Mouse (Mus musculus) layer of hippocampus, adult 9-10 months (tissue): ENCODE measurements around the gene Dexi.
A peak's percentile ranks its signal among the peaks of the same experiment; 100 is the strongest.

Experiments used
- DNase-seq: peaks from one replicate; pipeline ENCODE4 v3.0.0; 2022; ENCODE audit warnings: low spot score

Gene Dexi

GRCm38 (mm10) chr16:10542698-10543365 is at the start of gene Dexi:
TSS of gene Dexi (minus strand) at chr16:10543054.
- DNase-seq, result peak; percentile 95

GRCm38 (mm10) chr16:10586546-10586945 is 43.7 kb upstream of the Dexi start:
- DNase-seq, result no peak

DNA sequence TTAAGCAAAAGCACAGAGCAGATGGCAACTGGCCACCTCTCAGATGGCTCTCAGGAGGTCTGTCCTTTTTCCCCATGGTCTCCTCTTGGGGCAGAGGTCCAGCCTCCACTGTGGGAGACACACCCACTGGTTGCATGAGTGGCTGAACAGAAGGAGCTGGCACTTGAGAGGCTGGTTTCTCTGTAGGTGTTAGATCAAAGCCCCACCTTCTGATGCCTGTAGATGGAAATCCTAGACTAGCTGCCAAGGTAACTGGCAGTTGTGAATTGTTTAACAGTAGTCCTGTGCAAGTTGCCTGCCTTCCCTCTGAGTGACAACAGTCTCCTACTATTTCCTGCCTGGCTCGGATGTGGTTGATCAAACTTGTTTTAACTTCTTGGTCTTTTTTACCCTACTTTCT is 42.3 kb upstream of the Dexi start:
- no peak for DNase-seq

- DNase-seq, result no peak
These were observed 38.5 kb upstream of the Dexi start for GRCm38 (mm10) chr16:10581234-10581898.

DNA sequence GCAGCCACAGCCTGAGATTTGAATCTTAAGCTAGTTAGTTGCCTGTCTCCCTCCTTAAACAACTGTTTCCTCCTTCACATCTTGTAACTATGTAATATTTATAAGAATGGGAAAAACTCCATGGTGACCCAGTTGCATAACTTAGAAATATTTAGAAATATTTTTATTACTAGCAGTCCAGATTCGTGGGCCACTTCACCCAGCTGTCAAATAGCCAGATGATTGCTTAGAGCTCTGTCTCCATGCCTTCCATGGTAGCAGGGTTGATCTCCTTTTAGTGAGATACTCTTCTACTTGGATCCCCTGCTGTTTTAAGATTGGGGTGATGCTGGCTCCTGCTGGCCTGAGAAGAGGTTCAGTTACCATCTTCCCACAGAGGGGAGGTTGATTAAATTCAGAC is 35.5 kb upstream of the Dexi start:
- DNase-seq, result no peak

- DNase-seq, result no peak
These were observed 34.7 kb upstream of the Dexi start for GRCm38 (mm10) chr16:10577548-10577947.

GRCm38 (mm10) chr16:10575915-10576314 is 33.1 kb upstream of the Dexi start:
- DNase-seq, result no peak

DNA sequence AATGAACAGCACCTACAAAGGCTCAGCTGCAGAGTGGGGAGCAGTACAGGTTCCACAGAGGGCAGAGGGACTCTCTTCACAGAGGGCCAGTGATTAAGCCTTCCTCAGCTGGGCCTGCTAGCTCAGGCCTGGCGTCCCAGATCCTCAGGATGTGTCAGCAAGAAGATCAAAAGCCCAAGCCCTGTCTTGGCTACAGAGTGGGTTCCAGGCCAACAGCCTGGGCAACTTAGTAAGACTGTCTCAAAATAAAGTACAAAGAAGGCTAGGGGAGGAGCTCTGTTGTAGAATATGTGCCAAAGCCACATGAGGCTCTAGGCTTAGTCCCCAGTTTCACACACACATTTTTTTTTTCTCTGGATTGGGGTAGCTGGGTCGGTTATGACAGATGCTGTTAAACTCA is 32.1 kb upstream of the Dexi start:
- no peak for DNase-seq

- DNase-seq, result no peak
These were observed 29.0 kb upstream of the Dexi start for GRCm38 (mm10) chr16:10571820-10572219.

DNA sequence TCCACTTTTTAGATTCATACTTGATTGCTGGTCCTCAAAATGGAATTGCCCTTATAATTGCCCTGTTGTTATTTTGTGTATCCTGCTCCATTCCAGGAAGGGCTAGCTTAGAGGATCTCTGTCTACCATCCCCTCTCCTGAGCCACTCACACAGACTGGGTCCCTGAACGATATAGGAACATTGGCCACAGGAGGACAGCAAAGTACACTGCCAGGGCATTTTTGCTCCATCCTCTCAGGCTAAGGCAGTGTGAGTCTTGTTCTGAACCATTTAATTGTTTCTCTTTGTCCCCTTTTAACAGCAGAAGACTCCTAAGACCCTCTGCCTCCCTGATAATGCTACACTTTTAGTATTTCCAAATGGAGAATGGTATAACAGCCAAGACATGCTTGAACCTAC is 27.9 kb upstream of the Dexi start:
- peak; percentile 36 for DNase-seq

DNA sequence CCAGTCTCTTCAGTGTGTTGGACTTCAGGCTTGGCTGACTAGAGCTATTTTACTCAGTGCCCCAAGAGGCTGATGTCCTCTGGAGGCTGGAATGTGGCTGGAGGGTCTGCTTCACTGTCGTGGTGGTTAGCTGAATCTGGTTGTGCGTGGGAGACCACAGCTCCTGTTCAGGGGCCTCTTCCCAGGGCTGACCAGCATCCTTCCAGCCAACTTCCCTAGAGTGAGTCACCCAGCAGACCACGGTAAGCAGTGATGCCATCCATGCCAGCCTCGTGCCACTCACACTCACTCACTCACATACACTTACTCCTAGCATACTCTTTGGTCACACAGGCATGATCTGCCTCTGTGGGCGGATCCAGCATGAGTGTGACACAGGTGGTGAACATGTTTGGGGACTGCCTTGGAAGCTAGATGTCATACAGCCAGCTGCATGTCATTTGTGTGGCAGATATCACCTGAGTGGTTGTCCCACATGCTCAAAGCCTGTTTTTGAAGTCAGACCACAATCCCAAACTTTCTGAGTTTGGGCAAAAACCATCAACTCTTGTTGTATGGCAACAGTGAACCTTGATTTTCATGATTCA is 27.0 kb upstream of the Dexi start:
- no peak for DNase-seq

- no peak for DNase-seq
These were observed 24.3 kb upstream of the Dexi start for GRCm38 (mm10) chr16:10567153-10567552.

- DNase-seq, result no peak
These were observed 22.5 kb upstream of the Dexi start for GRCm38 (mm10) chr16:10565278-10565885.

DNA sequence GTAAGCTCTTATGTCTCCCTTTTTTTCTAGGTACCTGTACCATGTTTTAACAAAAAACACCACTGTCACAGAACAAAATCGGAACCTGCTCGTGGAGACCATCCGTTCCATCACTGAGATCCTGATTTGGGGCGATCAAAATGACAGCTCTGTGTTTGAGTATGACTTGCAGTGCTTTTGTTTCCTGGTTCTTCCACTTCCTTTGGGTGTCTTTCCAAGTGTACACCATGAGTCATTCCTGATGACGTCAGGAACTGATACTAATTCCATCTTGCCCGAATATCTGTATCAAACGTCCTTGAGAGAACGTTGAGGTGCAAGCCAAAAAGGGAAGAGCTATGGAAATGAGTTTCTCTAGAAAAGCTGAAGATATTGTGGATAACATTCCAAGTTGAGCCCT is 17.1 kb upstream of the Dexi start:
- no peak for DNase-seq

- DNase-seq, result no peak
These were observed 11.0 kb upstream of the Dexi start for GRCm38 (mm10) chr16:10553858-10554257.

DNA sequence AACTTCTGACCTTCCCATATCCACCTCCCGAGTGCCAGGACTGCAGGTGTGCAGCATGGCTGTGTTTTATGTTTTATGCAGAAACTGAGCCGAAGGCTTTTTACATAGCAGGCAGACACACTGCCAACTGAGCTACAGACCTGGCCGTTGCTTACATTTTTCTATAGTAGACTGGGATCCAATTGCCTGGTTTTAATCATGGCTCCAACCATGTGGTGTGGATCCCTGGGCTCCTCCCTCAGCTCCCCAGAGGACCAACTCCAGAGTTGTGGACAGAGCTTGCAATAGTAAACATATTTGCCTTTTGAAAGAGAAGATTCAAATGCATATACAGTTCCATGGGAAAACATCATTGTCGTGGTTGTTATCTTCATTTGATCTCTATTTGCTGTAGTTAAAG is 8.7 kb upstream of the Dexi start:
- no peak for DNase-seq

DNA sequence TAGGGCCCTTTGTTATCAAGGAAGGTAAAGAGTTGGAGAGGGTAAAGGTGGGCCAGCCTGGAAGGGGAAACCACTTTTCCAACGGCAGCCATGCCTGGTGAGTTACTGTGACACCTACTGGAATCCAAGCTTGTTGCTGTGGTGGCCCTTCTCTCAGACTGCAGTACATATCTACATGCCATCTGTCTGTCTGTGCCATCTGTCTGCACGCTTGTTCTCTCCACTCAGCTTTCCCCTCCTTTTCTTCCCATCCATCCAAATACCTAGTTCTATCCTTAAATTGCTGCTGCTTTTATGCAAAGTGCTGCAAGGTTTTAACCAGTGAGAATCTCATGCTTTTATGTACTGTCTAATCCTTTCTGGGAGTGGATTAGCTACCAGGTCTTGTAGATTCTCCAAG is 6.7 kb upstream of the Dexi start:
- DNase-seq, result no peak

DNA sequence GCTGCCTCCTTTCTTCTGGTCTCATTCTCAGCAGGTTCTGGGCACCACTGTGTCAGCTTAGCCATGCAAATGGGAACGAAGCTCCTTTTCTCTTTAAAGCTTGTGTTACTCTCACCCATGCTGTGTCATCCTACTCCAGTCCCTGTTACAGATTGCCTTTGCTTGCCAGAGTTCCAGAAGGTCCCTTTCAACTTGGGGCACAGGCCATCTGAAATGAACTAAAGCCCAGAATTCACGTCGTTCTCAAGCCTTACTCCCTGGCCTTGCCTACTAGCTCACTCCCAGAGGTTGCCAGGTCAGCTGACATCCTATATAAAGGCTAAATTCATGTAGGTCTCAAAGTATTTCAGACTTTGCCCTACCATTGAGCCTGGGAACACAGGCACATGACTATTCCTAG is 6.1 kb upstream of the Dexi start:
- DNase-seq, result no peak

DNA sequence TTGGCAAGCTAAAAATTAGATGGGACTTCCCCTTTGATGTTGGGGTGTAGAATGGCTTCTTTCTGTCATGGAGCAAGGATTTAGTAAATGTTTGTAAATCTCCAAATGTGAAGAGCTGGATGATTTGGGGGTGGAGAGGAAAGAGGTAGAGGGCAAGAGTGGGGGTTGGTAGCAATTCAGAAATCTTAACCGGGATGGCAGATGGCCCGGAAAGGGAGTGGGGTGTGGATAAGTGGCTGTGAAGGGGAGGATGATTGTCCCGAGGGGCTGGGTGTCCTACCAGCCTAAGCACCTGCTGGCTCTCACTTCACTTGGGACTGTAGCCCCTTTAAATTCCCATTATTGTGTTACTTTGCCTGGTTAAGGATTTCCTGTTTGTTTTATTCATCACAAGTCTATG is 4.0 kb upstream of the Dexi start:
- DNase-seq, result no peak

- DNase-seq, result peak; percentile 89
These were observed 2.3 kb upstream of the Dexi start, which contains the start of gene Clec16a for GRCm38 (mm10) chr16:10544995-10545622. TSS of gene Clec16a (plus strand) at chr16:10545339.

GRCm38 (mm10) chr16:10542266-10542665 is 588 bp downstream of the Dexi start:
- no peak for DNase-seq

- no peak for DNase-seq
These were observed 1.3 kb downstream of the Dexi start for GRCm38 (mm10) chr16:10541598-10541930.
